Mouse (Mus musculus) NIH3T3 (cell line): ENCODE measurements around the gene Cacybp.
A peak's percentile ranks its signal among the peaks of the same experiment; 100 is the strongest.

Experiments
- DNase-seq: peaks from one replicate; pipeline ENCODE4 v3.0.0-alpha.2; 2012; ENCODE audit warnings: low read depth

Cacybp gene

GRCm38 (mm10) chr1:160212703-160213669, at the start of gene Cacybp:
TSS of gene Cacybp (minus strand) at chr1:160212875.
- DNase-seq: peak; percentile 100

GRCm38 (mm10) chr1:160262415-160262814, 49.7 kb upstream of the Cacybp start:
- no peak for DNase-seq

GRCm38 (mm10) chr1:160261849-160262248, 49.2 kb upstream of the Cacybp start:
- peak; percentile 47 for DNase-seq

GRCm38 (mm10) chr1:160260605-160261004, 47.9 kb upstream of the Cacybp start:
- no peak for DNase-seq

- no peak for DNase-seq
Measured at GRCm38 (mm10) chr1:160259884-160260283, 47.2 kb upstream of the Cacybp start.

GRCm38 (mm10) chr1:160253108-160253507, 40.4 kb upstream of the Cacybp start:
- DNase-seq: no peak

GRCm38 (mm10) chr1:160251388-160252007, 38.8 kb upstream of the Cacybp start:
- no peak for DNase-seq

- DNase-seq: no peak
Measured at GRCm38 (mm10) chr1:160250782-160251181, 38.1 kb upstream of the Cacybp start.

- DNase-seq: no peak
Measured at GRCm38 (mm10) chr1:160249786-160250185, 37.1 kb upstream of the Cacybp start.

GRCm38 (mm10) chr1:160247473-160247872, 34.8 kb upstream of the Cacybp start:
- DNase-seq: no peak

- DNase-seq: no peak
Measured at GRCm38 (mm10) chr1:160246844-160247243, 34.2 kb upstream of the Cacybp start.

- no peak for DNase-seq
Measured at GRCm38 (mm10) chr1:160245954-160246353, 33.3 kb upstream of the Cacybp start.

GRCm38 (mm10) chr1:160244689-160245088, 32.0 kb upstream of the Cacybp start:
- DNase-seq: no peak

- no peak for DNase-seq
Measured at GRCm38 (mm10) chr1:160240091-160240490, 27.4 kb upstream of the Cacybp start.

- DNase-seq: no peak
Measured at GRCm38 (mm10) chr1:160238852-160239443, 26.3 kb upstream of the Cacybp start.

GRCm38 (mm10) chr1:160237981-160238380, 25.3 kb upstream of the Cacybp start:
- DNase-seq: no peak

GRCm38 (mm10) chr1:160233921-160234320, 21.2 kb upstream of the Cacybp start:
- peak; percentile 96 for DNase-seq

- no peak for DNase-seq
Measured at GRCm38 (mm10) chr1:160232113-160232512, 19.4 kb upstream of the Cacybp start.

GRCm38 (mm10) chr1:160231013-160231412, 18.3 kb upstream of the Cacybp start:
- DNase-seq: peak; percentile 84

- peak; percentile 48 for DNase-seq
Measured at GRCm38 (mm10) chr1:160227850-160228249, 15.2 kb upstream of the Cacybp start.

- DNase-seq: no peak
Measured at GRCm38 (mm10) chr1:160227196-160227595, 14.5 kb upstream of the Cacybp start.

GRCm38 (mm10) chr1:160224093-160224492, 11.4 kb upstream of the Cacybp start:
- no peak for DNase-seq

GRCm38 (mm10) chr1:160217898-160218297, 5.2 kb upstream of the Cacybp start:
- DNase-seq: no peak
